In the genomic region with DNA sequence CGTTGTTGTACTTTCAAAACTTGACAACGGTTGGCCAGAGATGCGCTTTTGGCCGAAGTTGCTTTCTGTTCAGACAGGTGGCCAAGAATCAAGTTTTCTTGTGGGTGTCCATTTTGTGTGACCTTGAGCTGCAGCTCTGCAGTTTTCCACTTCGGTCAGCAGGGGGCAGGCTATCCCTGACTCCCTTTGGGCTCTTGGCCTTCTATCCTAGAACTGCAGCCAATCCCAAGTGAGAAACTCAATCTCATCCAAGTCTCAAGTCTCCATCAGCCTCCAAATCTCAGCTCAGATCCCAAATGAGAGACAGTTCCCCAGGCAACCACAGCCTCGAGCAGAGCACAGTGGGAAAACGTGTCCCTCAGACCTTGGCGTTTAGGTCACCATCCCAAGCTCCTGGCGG, we compare ENCODE assay signal across 9 mouse cellular contexts. TPM values are rescaled to one million over a fixed set of nuclear protein-coding genes. Genes with fewer than 3 reads are reported as not detected.
DNase-seq lines count a peak whose midpoint lies in the region; ATAC-seq lines count a peak whose summit lies in the region.
"Had no signal": no experiment of that assay in that cellular context is flagged by ENCODE, and none has a peak within 500 bp of the region (broad histone marks: within the 10 kb centered on the region; RNA-seq: fewer than 3 reads in every experiment).

No protein-coding gene starts in this region.

- no peaks in the 10 kb centered on the region for H3K9me3 ChIP-seq in embryonic facial prominence, embryonic 14.5 days (ENCODE audit: control insufficient read depth, low read length)
- H3K9me3 ChIP-seq in limb, embryonic 11.5 days (ENCODE audit: control insufficient read depth, low read length), result no peaks in the 10 kb centered on the region
- H3K9me3 ChIP-seq: hindbrain, embryonic 15.5 days had no signal

- peaks cover 7% of the 10 kb centered on the region for H3K36me3 ChIP-seq in embryonic facial prominence, embryonic 14.5 days (ENCODE audit: control insufficient read depth, insufficient read depth, low read length)
- no peaks in the 10 kb centered on the region for H3K36me3 ChIP-seq in limb, embryonic 11.5 days (ENCODE audit: control insufficient read depth, insufficient read depth, low read length)

- no peak for ATAC-seq in embryonic facial prominence, embryonic 14.5 days (ENCODE audit: low read depth)
- no peak for ATAC-seq in limb, embryonic 11.5 days (ENCODE audit: insufficient number of reproducible peaks, low FRiP score, low TSS enrichment, low read depth)
- ATAC-seq in inflammation-experienced regulatory T-cells, adult 6 months, result no peak

- H3K4me2 ChIP-seq in embryonic facial prominence, embryonic 14.5 days (ENCODE audit: low read depth, low read length), result no peak overlapping the region
- H3K4me2 ChIP-seq in limb, embryonic 11.5 days (ENCODE audit: low read depth, severe bottlenecking), result no peak overlapping the region
- H3K4me2 ChIP-seq: hindbrain, embryonic 15.5 days had no signal

- H3K4me3 ChIP-seq in embryonic facial prominence, embryonic 14.5 days (ENCODE audit: low read depth, low read length), result no peak overlapping the region
- H3K4me3 ChIP-seq in limb, embryonic 11.5 days (ENCODE audit: low read depth, low read length), result no peak overlapping the region
- H3K4me3 ChIP-seq: hindbrain, embryonic 15.5 days had no signal

- 52% methylated on average over 9 of the region's 9 CpGs for WGBS in embryonic facial prominence, embryonic 14.5 days
- 77% methylated on average over 9 of the region's 9 CpGs for WGBS in limb, embryonic 11.5 days

- H3K9ac ChIP-seq in embryonic facial prominence, embryonic 14.5 days (ENCODE audit: low read depth, low read length), result no peak overlapping the region
- no peak overlapping the region for H3K9ac ChIP-seq in limb, embryonic 11.5 days (ENCODE audit: low read length)
- H3K9ac ChIP-seq: hindbrain, embryonic 15.5 days had no signal

- DNase-seq in spleen, adult 12 weeks (ENCODE audit: low spot score), result peak; percentile 9
- DNase-seq in spleen, postnatal 14 days (ENCODE audit: low spot score in 2 of 2), result no peak
- DNase-seq in adrenal gland, postnatal 25 days, result peak; percentile 63
- peak; percentile 26 for DNase-seq in embryonic facial prominence, embryonic 14.5 days (ENCODE audit: low spot score)
- DNase-seq in kidney, adult 8-10 months, result peak; percentile 53 to 61
- DNase-seq in limb, embryonic 11.5 days (ENCODE audit: low spot score), result peak; percentile 56
- peak; percentile 68 to 80 for DNase-seq in right cerebral cortex, adult 2 months (ENCODE audit: low spot score in 2 of 2)

- no peaks in the 10 kb centered on the region for H3K27me3 ChIP-seq in embryonic facial prominence, embryonic 14.5 days (replicated peaks; ENCODE audit: control insufficient read depth, insufficient read depth, low read length)
- no peaks in the 10 kb centered on the region for H3K27me3 ChIP-seq in limb, embryonic 11.5 days (ENCODE audit: control insufficient read depth, insufficient read depth, low read length)
- H3K27me3 ChIP-seq: hindbrain, embryonic 15.5 days had no signal

- H3K27ac ChIP-seq in embryonic facial prominence, embryonic 14.5 days (replicated peaks; ENCODE audit: low read depth, low read length), result no peak overlapping the region
- H3K27ac ChIP-seq in limb, embryonic 11.5 days (replicated peaks; ENCODE audit: low read depth, low read length), result no peak overlapping the region
- H3K27ac ChIP-seq: hindbrain, embryonic 15.5 days had no signal

- no peaks in the 10 kb centered on the region for H3K4me1 ChIP-seq in embryonic facial prominence, embryonic 14.5 days (ENCODE audit: control insufficient read depth, insufficient read depth, low read length)
- H3K4me1 ChIP-seq in limb, embryonic 11.5 days (ENCODE audit: control insufficient read depth, insufficient read depth, low read length), result no peaks in the 10 kb centered on the region
- H3K4me1 ChIP-seq: hindbrain, embryonic 15.5 days had no signal

RNA-seq across cellular contexts. Expression of a gene that starts 30.3 kb away (rescaled TPM):
- total RNA-seq in adrenal gland, postnatal 25 days (2021), result 79.3 and 92.7 TPM in 2 replicates
- 74.7 and 103 TPM in 2 replicates for polyA plus RNA-seq in embryonic facial prominence, embryonic 14.5 days (2014; fragmentation: Nextera tagmentation; extraction: Ambion mirVana)
- polyA plus RNA-seq in limb, embryonic 11.5 days (2014; fragmentation: Nextera tagmentation; extraction: Ambion mirVana), result 129 and 136 TPM in 2 replicates
- polyA plus RNA-seq in inflammation-experienced regulatory T-cells, adult 6 months (2017; shearing (Covaris generic)), result 10 to 100 TPM; 10.9 to 24.0 (median 19.8) TPM

RNA-seq across cellular contexts. Expression of a gene that starts 54.8 kb away (rescaled TPM):
- total RNA-seq in adrenal gland, postnatal 25 days (2021), result 7.3 and 10.6 TPM in 2 replicates
- 12.2 and 16.8 TPM in 2 replicates for polyA plus RNA-seq in embryonic facial prominence, embryonic 14.5 days (2014; fragmentation: Nextera tagmentation; extraction: Ambion mirVana)
- 13.9 and 15.7 TPM in 2 replicates for polyA plus RNA-seq in limb, embryonic 11.5 days (2014; fragmentation: Nextera tagmentation; extraction: Ambion mirVana)
- polyA plus RNA-seq in inflammation-experienced regulatory T-cells, adult 6 months (2017; shearing (Covaris generic)), result 1 to 10 TPM; 6.0 to 7.1 (median 6.8) TPM

Comparison
In these comparisons a context has a peak if more than half of its experiments do, and no peak if none do; other contexts are left out.
1. DNase-seq: peak in spleen, adult 12 weeks (single experiment), adrenal gland, postnatal 25 days (single experiment), embryonic facial prominence, embryonic 14.5 days (single experiment), kidney, adult 8-10 months (2 of 2), limb, embryonic 11.5 days (single experiment) and right cerebral cortex, adult 2 months (2 of 2); none in spleen, postnatal 14 days (0 of 2).